Mouse (Mus musculus) lung, adult 2 months (tissue): ENCODE results near the gene Gdf11.

Experiments
- CTCF ChIP-seq: fragments of 200-500 bp; IDR thresholded peaks from 2 replicates; pipeline ENCODE4 v1.5.1; 2011; ENCODE audit warnings: mild to moderate bottlenecking, low read length, control low read depth; ENCODE audit not compliant: insufficient read depth
- POLR2A ChIP-seq: fragments of 200-500 bp; IDR thresholded peaks from 2 replicates; pipeline ENCODE4 v1.6.1; 2011; ENCODE audit warnings: low read depth, mild to moderate bottlenecking, control low read depth, low read length, borderline replicate concordance; ENCODE audit errors: extremely low read depth

DNA sequence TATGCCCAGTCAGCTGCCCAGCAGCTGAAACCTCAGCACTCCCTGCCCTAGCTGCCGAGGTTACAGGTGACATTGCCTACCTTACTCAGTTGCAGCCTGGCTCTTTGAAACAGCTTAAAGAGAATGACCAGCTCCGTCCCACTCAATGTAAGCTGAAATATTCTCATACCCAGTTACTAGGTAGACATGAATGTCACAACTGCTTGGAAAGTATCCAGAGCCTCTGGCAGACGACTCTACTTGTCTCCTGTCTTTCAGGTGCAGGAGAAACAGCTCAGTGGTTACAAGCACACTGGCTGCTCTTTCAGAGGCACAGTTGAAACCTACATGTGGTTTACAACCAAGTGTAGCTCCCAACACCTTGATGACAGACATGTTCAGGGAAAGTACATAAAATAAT is 21.2 kb downstream of the Gdf11 start:
- TF ChIP-seq CTCF = no peak
- no peak for TF ChIP-seq POLR2A
